Mouse (Mus musculus) c-Kit-positive CD71-positive TER-119-positive erythroid progenitor cells, embryonic 14.5 days (primary cell): Measurements from ENCODE around the gene Whamm.

ENCODE experiments used
- DNase-seq: peaks from one replicate; pipeline ENCODE4 v3.0.0-alpha.2; 2013; ENCODE audit warnings: low spot score

Gene Whamm

DNA sequence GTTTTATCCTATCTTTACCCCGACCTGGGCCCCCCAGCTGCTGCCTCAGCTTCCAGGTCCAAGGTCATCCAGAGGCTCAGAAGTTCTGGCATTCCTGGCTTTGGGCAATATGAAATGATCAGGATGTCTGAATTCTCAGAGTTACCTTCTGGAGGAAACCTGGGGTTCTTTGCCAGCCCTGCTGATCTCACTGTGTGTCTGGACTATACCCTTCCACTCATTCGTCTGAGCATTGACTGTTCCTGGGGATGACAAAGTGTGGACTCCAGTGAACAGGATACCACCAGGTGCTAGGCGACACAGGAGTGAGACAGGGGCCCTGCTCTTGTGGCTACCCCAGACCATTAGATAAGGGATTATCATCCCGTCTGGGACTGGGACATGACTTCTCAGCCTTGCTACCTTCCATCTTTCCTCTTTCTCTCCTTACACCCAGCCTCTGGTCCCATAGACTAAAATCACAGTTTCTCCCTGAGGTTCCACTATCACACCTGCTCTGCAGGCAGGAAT, 7.5 kb upstream of the Whamm start:
- DNase-seq, result no peak

- DNase-seq, result no peak
These were observed 6.3 kb upstream of the Whamm start for GRCm38 (mm10) chr7:81564766-81565165.

DNA sequence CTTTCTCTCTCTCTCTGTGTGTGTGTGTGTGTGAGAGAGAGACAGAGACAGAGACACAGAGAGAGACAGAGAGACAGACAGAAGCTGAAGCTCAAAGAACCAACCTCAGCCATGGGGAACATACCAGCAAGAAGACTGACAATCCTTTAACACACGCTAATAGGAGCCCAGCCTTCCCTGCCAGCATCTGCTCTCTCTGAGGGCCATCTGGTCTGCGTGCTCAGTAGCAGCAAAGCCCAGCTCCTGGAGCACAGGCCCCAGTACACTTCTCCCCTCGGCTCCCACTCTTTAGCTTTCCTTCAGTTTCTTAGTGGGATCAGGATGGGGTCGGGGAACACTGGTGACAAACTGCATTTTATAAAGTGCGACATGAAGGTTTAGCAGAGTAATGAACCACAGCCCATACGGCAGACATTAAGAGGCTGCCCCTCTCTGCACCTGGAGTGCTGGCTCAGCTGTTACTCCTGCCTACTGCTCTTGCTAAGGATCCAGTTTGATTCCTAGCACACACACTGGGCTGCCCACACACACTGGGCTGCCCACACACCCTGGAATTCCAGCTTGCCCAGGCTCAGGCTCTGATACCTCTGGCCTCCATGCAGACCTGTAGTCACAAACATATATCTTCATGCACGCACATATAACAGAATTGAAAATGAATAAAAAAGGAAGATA, 5.5 kb upstream of the Whamm start:
- no peak for DNase-seq

DNA sequence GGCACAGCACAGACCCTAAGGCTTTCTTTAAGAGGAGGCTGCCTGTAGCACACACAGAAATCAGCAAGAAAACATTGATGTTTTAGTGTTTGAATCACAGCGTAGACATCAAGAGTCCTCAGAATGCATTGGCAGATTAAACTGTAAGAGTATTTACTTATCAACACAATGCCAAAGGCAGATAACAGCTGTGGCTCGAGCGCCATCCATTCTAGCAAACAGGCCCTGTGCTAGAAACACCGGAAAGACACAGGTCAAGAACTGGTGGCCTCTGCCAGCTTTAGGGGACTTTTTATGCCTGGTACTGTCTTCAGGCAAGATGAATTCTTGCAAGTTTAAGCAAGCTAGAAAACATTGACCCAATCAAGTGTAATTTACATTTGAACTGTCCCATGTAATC, 4.7 kb upstream of the Whamm start:
- no peak for DNase-seq

- no peak for DNase-seq
These were observed 4.2 kb upstream of the Whamm start, which contains the start of gene Fsd2 for GRCm38 (mm10) chr7:81566892-81567291. TSS of gene Fsd2 (minus strand) at chr7:81566944.

DNA sequence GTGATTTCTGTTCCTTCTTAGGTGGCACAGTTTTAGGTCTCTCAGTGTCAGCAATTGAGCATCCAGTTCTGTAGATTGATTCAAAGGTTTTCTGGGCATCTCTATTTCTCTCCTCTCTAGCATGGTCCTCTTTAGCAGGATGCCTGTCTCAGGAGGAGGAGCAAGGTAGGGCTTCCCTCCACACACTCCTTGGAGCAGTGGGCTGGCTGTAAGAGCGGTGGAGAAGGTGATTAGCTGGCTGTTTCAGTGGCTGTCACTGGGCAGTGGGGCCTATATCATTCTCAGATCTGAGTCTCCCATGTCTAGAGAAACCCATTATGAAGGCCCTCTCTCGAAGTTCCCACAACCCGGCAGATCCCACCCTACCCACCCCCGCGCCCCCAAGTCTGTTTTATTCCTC, 3.7 kb upstream of the Whamm start:
- DNase-seq, result no peak

DNA sequence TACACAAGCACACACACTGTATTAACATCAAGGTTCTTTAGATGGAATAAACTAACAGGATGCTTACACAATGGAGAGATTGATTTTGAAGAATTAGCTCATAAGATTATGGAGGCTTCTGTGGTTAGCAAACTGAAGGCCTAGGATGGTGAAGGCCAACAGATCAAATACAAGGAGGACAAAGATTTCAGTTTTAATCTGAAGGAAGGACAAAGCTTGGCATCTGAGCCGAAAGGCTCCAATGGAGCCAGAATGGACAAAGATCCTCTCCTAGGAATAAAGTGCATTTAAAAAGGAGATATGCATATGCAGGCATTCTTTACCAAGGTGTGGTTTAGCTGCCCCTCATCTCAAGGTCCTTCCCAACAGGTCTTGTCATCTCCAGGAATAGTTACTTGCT, 1.2 kb upstream of the Whamm start:
- DNase-seq, result no peak

GRCm38 (mm10) chr7:81570271-81570670, 795 bp upstream of the Whamm start:
- no peak for DNase-seq

GRCm38 (mm10) chr7:81570752-81571107, 336 bp upstream of the Whamm start:
- no peak for DNase-seq

DNA sequence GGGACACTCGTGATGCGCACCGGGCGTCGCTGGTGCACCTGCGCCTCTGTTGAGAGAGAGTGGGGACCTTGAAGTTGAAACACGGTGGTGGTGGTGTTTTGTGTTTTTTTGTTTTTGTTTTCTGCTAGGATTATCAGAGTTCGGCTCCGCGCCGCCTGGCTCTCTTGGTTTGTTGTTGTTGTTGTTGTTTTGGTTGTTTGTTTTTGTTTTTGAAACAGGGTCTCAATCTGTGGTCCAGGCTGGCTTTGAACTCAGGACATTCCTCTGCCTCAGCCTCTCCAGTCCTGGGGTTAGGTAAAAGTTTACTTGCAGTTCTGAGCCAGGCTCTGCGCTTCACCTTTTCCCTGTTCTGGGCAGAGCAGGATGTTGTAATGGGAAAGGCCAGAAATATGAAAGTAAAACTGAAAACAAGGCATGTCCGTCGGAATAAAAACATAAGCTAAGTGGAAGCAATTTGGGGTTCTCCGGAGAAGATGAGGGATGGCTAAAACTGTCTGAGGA, 925 bp downstream of the Whamm start:
- no peak for DNase-seq

DNA sequence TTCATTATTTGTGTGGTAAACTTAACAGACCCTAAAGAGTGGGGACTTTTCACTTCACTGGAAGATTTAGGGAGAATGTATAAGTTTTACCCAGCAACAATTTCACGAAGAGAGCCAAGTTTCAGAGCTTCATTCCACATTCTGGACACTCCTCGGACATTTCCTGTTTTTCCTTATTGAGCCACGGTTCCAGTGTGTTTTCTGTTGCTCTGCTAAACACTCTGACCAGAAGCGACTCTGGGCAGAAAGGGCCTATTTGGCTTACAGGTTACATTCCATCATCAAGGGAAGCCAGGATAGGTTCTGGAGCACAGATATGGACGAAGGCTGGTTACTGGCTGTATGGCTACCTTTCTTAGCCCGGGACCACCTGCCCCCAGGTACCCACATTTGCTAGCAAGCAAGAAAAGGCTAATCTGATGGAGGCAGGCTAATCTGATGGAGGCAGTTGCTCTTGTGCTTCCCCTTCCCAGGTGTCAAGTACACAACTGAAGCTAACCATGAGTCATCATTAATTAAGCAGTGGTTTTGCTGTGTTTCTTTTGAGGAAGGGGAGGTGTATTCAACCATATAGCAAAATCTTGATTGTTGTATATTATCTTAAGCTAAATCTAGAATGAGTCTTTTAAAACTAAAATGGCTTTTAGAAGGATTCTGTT, 1.7 kb downstream of the Whamm start:
- peak; percentile 30 for DNase-seq

DNA sequence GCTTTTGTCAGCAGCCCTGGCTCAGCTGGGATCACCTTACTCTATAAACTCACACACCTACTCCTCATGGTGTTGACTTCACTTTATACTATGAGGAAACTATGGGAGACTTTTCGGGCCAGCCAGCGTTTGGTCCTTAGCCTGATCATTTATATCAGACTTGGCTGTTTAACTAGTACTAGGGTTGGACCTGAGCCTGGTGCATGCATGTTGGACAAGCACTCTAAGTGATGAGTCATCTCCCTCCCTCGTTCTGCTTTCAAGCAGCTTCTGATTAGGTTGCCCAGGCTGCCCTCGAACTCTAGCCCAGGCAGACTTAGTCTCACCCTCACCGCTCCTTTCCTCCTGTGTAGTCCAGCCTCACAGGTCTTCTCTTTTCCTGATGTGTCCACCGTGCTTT, 2.3 kb downstream of the Whamm start:
- peak; percentile 72 for DNase-seq

DNA sequence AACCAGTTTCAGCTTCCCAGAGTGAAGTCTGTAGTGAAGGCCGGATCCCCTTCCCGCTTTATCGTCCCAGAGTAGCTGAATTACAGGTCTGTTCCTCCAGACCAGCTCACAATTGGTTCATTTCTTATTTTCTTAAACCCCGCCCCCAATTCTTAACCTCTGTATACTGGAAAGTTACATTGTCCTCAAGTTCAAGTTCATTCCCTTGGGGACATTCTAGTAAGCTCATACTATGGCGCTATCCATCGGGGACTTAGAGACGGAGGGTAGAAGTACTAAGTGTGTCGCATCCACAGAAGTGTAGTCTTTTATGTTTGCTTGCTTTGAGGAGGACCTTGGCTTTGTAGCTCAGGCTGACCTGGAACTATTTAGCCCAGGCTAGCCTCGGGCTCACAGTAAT, 2.8 kb downstream of the Whamm start:
- no peak for DNase-seq

DNA sequence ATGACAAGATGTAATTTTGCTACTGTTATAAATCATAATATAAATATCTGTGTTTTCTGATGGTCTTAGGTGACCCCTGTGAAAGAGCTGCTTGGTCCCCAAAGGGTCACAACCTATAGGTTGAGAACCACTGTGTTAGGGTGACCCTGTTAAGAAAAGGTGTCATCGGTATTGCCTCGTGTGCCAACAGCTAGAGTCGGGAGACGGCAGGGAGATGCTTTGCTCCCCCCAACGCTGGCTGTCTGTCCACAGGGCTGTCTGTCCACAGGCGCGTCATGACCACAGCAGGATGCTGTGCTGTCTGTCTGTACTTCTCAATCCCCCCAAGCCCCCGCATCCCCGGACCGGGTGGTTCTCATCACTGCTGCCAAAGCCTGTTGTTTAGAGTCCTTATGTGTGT, 4.5 kb downstream of the Whamm start:
- no peak for DNase-seq

- DNase-seq, result no peak
These were observed 6.8 kb downstream of the Whamm start for GRCm38 (mm10) chr7:81577872-81578271.

DNA sequence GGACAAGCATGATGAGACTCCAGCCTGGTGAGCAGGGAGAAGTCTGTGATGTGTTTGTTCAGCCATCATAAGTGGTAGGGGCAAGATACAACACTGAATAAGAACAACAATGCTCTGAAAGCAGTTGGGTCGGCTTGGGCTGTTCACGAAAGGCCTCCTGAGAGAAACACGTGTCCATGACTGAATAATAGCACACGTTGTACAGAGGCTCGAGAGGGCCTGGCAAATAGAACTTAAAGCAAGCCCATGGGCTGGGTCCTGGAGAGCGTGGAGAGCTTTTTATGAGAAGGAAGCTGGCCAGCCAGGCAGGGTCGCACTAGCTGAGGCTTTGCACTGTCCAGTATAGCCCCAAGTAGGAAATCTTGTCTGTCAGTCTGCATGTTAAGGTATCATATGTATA, 7.3 kb downstream of the Whamm start:
- DNase-seq, result no peak

GRCm38 (mm10) chr7:81579312-81579711, 8.2 kb downstream of the Whamm start:
- DNase-seq, result no peak

DNA sequence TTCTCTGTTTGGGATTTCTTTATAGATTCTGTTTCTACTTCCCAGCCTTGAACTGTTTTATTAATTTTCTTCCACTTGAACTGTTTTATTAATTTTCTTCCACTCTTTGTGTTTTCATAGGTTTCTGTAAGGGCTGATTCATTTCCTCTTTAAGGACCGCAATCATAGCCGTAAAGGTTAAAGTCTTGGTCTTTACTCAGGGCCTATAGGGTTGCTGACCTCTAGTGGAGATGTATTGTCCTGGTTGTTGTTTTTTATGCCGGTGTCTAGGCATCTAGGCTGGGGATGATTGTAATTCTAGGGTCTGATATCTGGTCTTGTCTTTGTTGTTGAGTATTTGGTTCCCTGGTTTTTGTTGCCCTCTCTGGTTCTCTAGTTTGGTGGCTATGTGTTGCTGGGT, 12.4 kb downstream of the Whamm start:
- no peak for DNase-seq

DNA sequence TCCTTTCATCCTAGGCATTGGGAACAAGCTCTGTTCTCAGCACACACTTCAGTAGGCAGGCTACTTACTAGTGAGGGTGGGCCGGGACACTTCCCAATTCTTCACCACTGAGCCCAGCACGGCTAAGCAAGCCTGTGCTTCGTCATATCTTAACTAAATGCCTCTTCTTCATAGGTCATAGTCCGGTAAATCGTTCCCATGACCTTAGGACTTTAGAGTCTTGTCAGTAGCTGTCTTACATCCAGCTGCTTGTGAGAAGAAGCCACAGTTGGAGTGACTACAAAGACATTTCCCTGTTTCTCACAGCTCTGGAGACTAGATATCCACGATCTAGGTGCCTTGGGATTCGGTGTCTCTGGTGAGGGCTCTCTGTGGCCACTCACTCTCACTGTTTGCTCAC, 14.3 kb downstream of the Whamm start:
- DNase-seq, result no peak

DNA sequence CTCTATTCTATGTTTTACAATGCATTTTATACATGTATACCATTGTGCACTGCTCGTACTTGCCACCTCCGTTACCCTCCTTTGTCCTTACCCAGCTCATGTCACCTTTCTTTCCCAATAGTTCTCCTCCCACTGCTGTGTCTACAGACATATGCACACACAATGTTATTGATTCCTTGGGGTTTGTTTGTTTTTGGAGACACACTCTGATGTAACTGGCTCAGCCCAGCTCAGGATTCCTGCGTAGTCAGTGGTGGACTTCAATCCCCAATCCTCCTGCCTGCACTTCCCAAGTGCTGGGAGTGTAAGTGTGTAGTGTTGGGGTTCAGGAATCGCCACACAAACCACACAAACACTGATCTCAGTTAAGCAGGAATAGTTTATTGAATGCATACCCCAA, 16.2 kb downstream of the Whamm start:
- no peak for DNase-seq

DNA sequence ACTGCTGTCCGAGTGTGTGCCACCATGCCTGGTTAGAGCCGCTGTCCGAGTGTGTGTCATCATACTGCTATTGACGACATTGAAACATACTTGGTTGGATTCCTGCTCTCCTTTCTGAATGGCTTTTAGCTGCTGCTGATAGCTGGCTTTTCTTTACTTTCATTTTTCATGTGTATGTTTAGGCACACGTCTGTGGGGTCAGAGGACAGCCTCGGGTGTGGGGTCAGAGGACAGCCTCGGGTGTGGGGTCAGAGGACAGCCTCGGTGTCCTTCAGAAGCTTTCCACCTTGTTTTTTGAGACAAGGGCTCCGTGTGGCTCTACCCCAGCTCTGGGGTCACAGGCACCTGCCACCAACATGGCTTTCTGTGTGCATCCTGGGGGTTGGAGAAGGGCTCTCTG, 21.6 kb downstream of the Whamm start:
- DNase-seq, result no peak

DNA sequence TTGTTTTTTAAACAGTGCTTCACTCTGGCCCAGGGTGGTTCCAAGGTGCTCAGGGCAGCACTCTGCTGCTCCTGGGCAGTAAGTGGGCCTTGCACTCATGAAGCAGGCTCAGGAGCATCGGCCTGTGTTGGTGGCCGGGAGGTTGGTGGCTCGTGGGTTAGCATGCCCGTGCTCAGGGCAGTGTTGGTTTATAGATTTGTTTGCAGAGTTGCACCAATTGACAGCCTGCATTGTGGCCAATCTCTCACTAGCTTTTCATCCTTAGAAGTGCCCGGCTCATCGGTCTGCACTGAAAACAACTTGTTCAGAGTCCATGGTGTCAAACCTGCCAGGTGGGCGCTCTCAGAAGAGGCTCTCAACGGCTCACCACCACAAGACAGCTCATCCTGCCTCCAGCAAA, 22.3 kb downstream of the Whamm start:
- no peak for DNase-seq

DNA sequence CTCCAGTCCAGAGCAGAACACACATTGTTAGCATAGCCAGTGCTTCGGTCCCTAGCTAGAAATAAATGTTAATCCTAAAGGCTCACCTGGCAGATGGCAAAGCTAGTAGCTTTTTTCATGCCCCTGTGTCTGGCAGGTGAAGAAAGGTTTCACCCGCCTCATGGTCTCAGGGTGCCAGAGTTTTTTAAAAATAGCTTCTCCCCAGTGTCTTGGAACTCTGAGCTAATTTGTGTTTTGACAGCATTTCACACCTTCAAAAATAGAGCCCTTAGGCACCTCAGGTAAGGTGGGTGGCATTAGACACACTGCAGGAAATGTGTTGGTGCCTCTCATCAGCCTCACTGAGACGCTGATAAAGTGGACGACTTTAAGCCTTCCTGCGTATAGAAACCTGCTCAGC, 24.0 kb downstream of the Whamm start:
- DNase-seq, result no peak

- DNase-seq, result no peak
These were observed 25.0 kb downstream of the Whamm start for GRCm38 (mm10) chr7:81596086-81596485.
